Mouse (Mus musculus) hindbrain, embryonic 11.5 days (tissue): ENCODE results near the gene Ttc28. TPM values are rescaled to one million over a fixed set of nuclear protein-coding genes. Genes with fewer than 3 reads are reported as not detected.
A peak's percentile ranks its signal among the peaks of the same experiment; 100 is the strongest.

Experiments
- ATAC-seq: fragments of 200-750 bp; cut with Nextera tagmentation; 2 replicates; pipeline ENCODE4 v1.8.0; 2017; ENCODE audit warnings: mild to moderate bottlenecking, moderate TSS enrichment, moderate library complexity; ENCODE audit not compliant: low FRiP score
- DNase-seq: peaks from one replicate; pipeline ENCODE4 v3.0.0-alpha.2; 2015; ENCODE audit warnings: low spot score
- H3K27ac ChIP-seq: fragments of 300-500 bp; sonication (generic); 2 replicates; pipeline ENCODE4 v1.5.1; 2014; ENCODE audit warnings: mild to moderate bottlenecking, low read depth, low read length
- H3K27me3 ChIP-seq: fragments of 300-500 bp; sonication (generic); 2 replicates; pipeline ENCODE4 v1.6.1; 2014; ENCODE audit warnings: mild to moderate bottlenecking, low read length, moderate library complexity, mixed read lengths; ENCODE audit not compliant: control insufficient read depth, insufficient read depth
- H3K36me3 ChIP-seq: fragments of 300-500 bp; sonication (generic); 2 replicates; pipeline ENCODE4 v1.6.1; 2014; ENCODE audit warnings: mild to moderate bottlenecking, low read length, moderate library complexity, mixed read lengths; ENCODE audit not compliant: control insufficient read depth, insufficient read depth
- H3K4me1 ChIP-seq: fragments of 300-500 bp; sonication (generic); replicated peaks from 2 replicates; pipeline ENCODE4 v1.6.1; 2014; ENCODE audit warnings: low read length, mixed read lengths; ENCODE audit not compliant: control insufficient read depth, insufficient read depth
- H3K4me2 ChIP-seq: fragments of 300-500 bp; sonication (generic); replicated peaks from 2 replicates; pipeline ENCODE4 v1.6.1; 2014; ENCODE audit warnings: mild to moderate bottlenecking, low read depth, low read length
- H3K4me3 ChIP-seq: fragments of 300-500 bp; sonication (generic); 2 replicates; pipeline ENCODE4 v1.5.1; 2014; ENCODE audit warnings: low read depth, low read length
- H3K9ac ChIP-seq: fragments of 300-500 bp; sonication (generic); 2 replicates; pipeline ENCODE4 v1.6.1; 2014; ENCODE audit warnings: low read depth, low read length
- H3K9me3 ChIP-seq: fragments of 300-500 bp; sonication (generic); 2 replicates; pipeline ENCODE4 v1.6.1; 2016; ENCODE audit warnings: low read length; ENCODE audit not compliant: control insufficient read depth
- WGBS: fragments of 180-500 bp; shearing (Covaris S2); extraction: QIAGEN DNeasy Blood & Tissue Kit; methylation state at CpG from one replicate; pipeline ENCODE4 v1.1.7; 2014; 5-methylcytosine and 5-hydroxymethylcytosine counted together
- polyA plus RNA-seq: library from polyadenylated mRNA; unstranded; fragments of >200 nt; fragmentation: Nextera tagmentation; extraction: Ambion mirVana; gene quantifications from 2 replicates; pipeline ENCODE4 v1.2.1, GENCODE M21; 2014

The Ttc28 gene
- polyA plus RNA-seq, 1 experiment from 2014 or later = 15.6 TPM

GRCm38 (mm10) chr5:111141139-111141885 is 261.7 kb downstream of the Ttc28 start:
- WGBS = 64% methylated on average over 20 of the region's 20 CpGs
- Histone ChIP-seq H3K27me3 (no peaks in the 10 kb centered on the region), H3K4me2 (no peak overlapping the region), H3K4me1 (peaks cover 22% of the 10 kb centered on the region), H3K9ac (0 out of 2 replicates have a peak overlapping the region, but pooled peaks have one; percentile 12), H3K36me3 (no peaks in the 10 kb centered on the region), H3K9me3 (no peaks in the 10 kb centered on the region), H3K4me3 (no peak overlapping the region), H3K27ac (peak overlapping the region; percentile 30)
- DNase-seq (no peak), ATAC-seq (no peak)

- Histone ChIP-seq H3K27me3 (no peaks in the 10 kb centered on the region), H3K9ac (no peak overlapping the region), H3K9me3 (no peaks in the 10 kb centered on the region), H3K4me3 (no peak overlapping the region), H3K4me2 (no peak overlapping the region), H3K36me3 (no peaks in the 10 kb centered on the region), H3K27ac (no peak overlapping the region), H3K4me1 (peaks cover 15% of the 10 kb centered on the region; the same call in 1 of the 2 replicates)
- DNase-seq = no peak
- ATAC-seq = no peak
- 75% methylated on average over 4 of the region's 4 CpGs for WGBS
Measured at GRCm38 (mm10) chr5:111142837-111143236, 263.2 kb downstream of the Ttc28 start.

GRCm38 (mm10) chr5:111144411-111144810 is 264.8 kb downstream of the Ttc28 start:
- ATAC-seq (no peak), DNase-seq (no peak)
- Histone ChIP-seq H3K4me2 (no peak overlapping the region), H3K9ac (no peak overlapping the region), H3K27ac (no peak overlapping the region), H3K9me3 (no peaks in the 10 kb centered on the region), H3K4me1 (peaks cover 4% of the 10 kb centered on the region; the same call in 1 of the 2 replicates), H3K36me3 (no peaks in the 10 kb centered on the region), H3K27me3 (no peaks in the 10 kb centered on the region), H3K4me3 (no peak overlapping the region)
- 85% methylated on average over 7 of the region's 7 CpGs for WGBS

GRCm38 (mm10) chr5:111150581-111150980 is 271.0 kb downstream of the Ttc28 start:
- ATAC-seq (no peak), DNase-seq (no peak)
- H3K9ac ChIP-seq = no peak overlapping the region
- H3K27ac ChIP-seq = no peak overlapping the region
- no peaks in the 10 kb centered on the region for H3K36me3 ChIP-seq
- H3K9me3 ChIP-seq = no peaks in the 10 kb centered on the region
- WGBS = 97% methylated on average over 14 of the region's 14 CpGs
- H3K27me3 ChIP-seq = no peaks in the 10 kb centered on the region
- H3K4me2 ChIP-seq = no peak overlapping the region
- H3K4me1 ChIP-seq = peaks cover 15% of the 10 kb centered on the region
- H3K4me3 ChIP-seq = no peak overlapping the region

GRCm38 (mm10) chr5:111151882-111152759 is 272.5 kb downstream of the Ttc28 start:
- H3K4me2 ChIP-seq = no peak overlapping the region
- H3K9ac ChIP-seq = no peak overlapping the region
- DNase-seq (no peak), ATAC-seq (no peak)
- WGBS = 52% methylated on average over 19 of the region's 19 CpGs
- H3K9me3 ChIP-seq = no peaks in the 10 kb centered on the region
- no peaks in the 10 kb centered on the region for H3K36me3 ChIP-seq
- H3K27me3 ChIP-seq = no peaks in the 10 kb centered on the region
- H3K27ac ChIP-seq = 0 out of 2 replicates have a peak overlapping the region, but pooled peaks have one; percentile 0
- no peak overlapping the region for H3K4me3 ChIP-seq
- H3K4me1 ChIP-seq = peaks cover 15% of the 10 kb centered on the region

- Histone ChIP-seq H3K4me2 (no peak overlapping the region), H3K9ac (no peak overlapping the region), H3K27ac (peak overlapping the region; percentile 77), H3K27me3 (no peaks in the 10 kb centered on the region), H3K4me3 (no peak overlapping the region), H3K9me3 (no peaks in the 10 kb centered on the region), H3K4me1 (peaks cover 15% of the 10 kb centered on the region), H3K36me3 (no peaks in the 10 kb centered on the region)
- 24% methylated on average over 7 of the region's 7 CpGs for WGBS
- ATAC-seq (peak; percentile 80), DNase-seq (peak; percentile 70)
Measured at GRCm38 (mm10) chr5:111154586-111154985, 275.0 kb downstream of the Ttc28 start.

- Histone ChIP-seq H3K4me2 (no peak overlapping the region), H3K27me3 (no peaks in the 10 kb centered on the region), H3K4me1 (peaks cover 20% of the 10 kb centered on the region), H3K4me3 (no peak overlapping the region), H3K9ac (no peak overlapping the region), H3K9me3 (no peaks in the 10 kb centered on the region), H3K36me3 (no peaks in the 10 kb centered on the region), H3K27ac (no peak overlapping the region)
- WGBS = 80% methylated on average over 4 of the region's 4 CpGs
- ATAC-seq (no peak), DNase-seq (no peak)
Measured at GRCm38 (mm10) chr5:111155271-111155670, 275.7 kb downstream of the Ttc28 start.

GRCm38 (mm10) chr5:111155928-111156327 is 276.3 kb downstream of the Ttc28 start:
- Histone ChIP-seq H3K9ac (no peak overlapping the region), H3K36me3 (no peaks in the 10 kb centered on the region), H3K27ac (no peak overlapping the region), H3K4me2 (no peak overlapping the region), H3K4me3 (no peak overlapping the region), H3K9me3 (no peaks in the 10 kb centered on the region), H3K4me1 (peaks cover 24% of the 10 kb centered on the region), H3K27me3 (no peaks in the 10 kb centered on the region)
- no peak for ATAC-seq
- DNase-seq = no peak
- 90% methylated on average over 12 of the region's 12 CpGs for WGBS
